Mouse (Mus musculus) cerebellum, adult 2 months (tissue): ENCODE measurements around the gene Obp2b.

Experiments
- CTCF ChIP-seq: fragments of 200-500 bp; IDR thresholded peaks from 2 replicates; pipeline ENCODE4 v1.5.1; 2011; ENCODE audit warnings: low read depth, mild to moderate bottlenecking, control low read depth, low read length, moderate library complexity, borderline replicate concordance; ENCODE audit not compliant: insufficient read depth
- POLR2A ChIP-seq: fragments of 200-500 bp; IDR thresholded peaks from 2 replicates; pipeline ENCODE4 v1.6.1; 2011; ENCODE audit warnings: low read length, control low read depth, borderline replicate concordance; ENCODE audit not compliant: insufficient read depth

GRCm38 (mm10) chr2:25776717-25777116, 39.9 kb downstream of the Obp2b start, which contains the start of gene Lcn11:
- TF ChIP-seq CTCF (no peak), POLR2A (no peak)
